Mouse (Mus musculus): ENCODE results near the gene Mtus2. TPM values are rescaled to one million over a fixed set of nuclear protein-coding genes. Genes with fewer than 3 reads are reported as not detected.

Mtus2 gene
- polyA plus RNA-seq, 1 experiment from 2014 or later = 4.1 TPM

- H3K9ac ChIP-seq (ENCODE audit: low read depth, low read length) = no peak overlapping the region
- H3K27ac ChIP-seq = no peak overlapping the region
- H3K4me3 ChIP-seq (replicated peaks; ENCODE audit: low read depth, low read length) = no peak overlapping the region
- H3K9me3 ChIP-seq (replicated peaks; ENCODE audit: low read length) = no peaks in the 10 kb centered on the region
- H3K27me3 ChIP-seq (ENCODE audit: insufficient read depth, low read length) = no peaks in the 10 kb centered on the region
- ATAC-seq (replicated peaks; ENCODE audit: low FRiP score, low read depth) = no peak
- WGBS = 70% methylated on average over 5 of the region's 5 CpGs
- H3K4me2 ChIP-seq (ENCODE audit: low read length) = no peak overlapping the region
- no peak for DNase-seq (ENCODE audit: low spot score)
- H3K4me1 ChIP-seq (replicated peaks; ENCODE audit: insufficient read depth, low read length) = peaks cover 7% of the 10 kb centered on the region; the same call in 1 of the 2 replicates
- 0 out of 2 replicates have a peak, but pooled peaks cover 3% of the 10 kb centered on the region for H3K36me3 ChIP-seq (ENCODE audit: insufficient read depth, low read length)
- TF ChIP-seq CTCF (IDR thresholded peaks at IDR 0.05; ENCODE audit: low read depth) = no peak
Observed at GRCm38 (mm10) chr5:148344374-148344773, 387.3 kb downstream of the Mtus2 start.

- H3K27me3 ChIP-seq (ENCODE audit: insufficient read depth, low read length) = no peaks in the 10 kb centered on the region
- 0 out of 2 replicates have a peak, but pooled peaks cover 3% of the 10 kb centered on the region for H3K36me3 ChIP-seq (ENCODE audit: insufficient read depth, low read length)
- H3K27ac ChIP-seq = no peak overlapping the region
- ATAC-seq (replicated peaks; ENCODE audit: low FRiP score, low read depth) = no peak
- peaks cover 7% of the 10 kb centered on the region; the same call in 1 of the 2 replicates for H3K4me1 ChIP-seq (replicated peaks; ENCODE audit: insufficient read depth, low read length)
- H3K4me2 ChIP-seq (ENCODE audit: low read length) = no peak overlapping the region
- no peak overlapping the region for H3K9ac ChIP-seq (ENCODE audit: low read depth, low read length)
- 93% methylated on average over 8 of the region's 8 CpGs for WGBS
- no peak for DNase-seq (ENCODE audit: low spot score)
- H3K9me3 ChIP-seq (replicated peaks; ENCODE audit: low read length) = no peaks in the 10 kb centered on the region
- H3K4me3 ChIP-seq (replicated peaks; ENCODE audit: low read depth, low read length) = no peak overlapping the region
- TF ChIP-seq CTCF (IDR thresholded peaks at IDR 0.05; ENCODE audit: low read depth) = peak; percentile 28; the same call in 1 of the 2 replicates
Observed at GRCm38 (mm10) chr5:148346543-148346942, 389.4 kb downstream of the Mtus2 start.

DNA sequence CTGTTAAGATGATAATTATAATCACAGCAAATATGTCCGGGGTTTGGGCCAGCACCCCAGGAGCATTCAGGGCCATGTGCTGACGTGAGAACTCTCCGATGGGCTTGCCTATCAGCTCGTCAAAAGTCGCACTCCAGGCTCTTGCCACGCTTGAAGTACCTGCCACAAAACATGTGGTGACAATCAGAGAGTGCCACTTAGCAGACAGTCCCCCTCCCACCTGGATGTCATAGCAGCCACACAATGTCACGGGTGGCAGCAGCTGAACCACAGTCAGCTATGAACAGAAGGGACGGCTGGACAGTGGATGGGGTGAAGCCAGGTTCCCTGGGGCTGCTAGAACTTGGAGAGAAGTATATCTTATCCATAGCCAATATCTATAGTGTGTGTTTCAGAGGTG, 391.0 kb downstream of the Mtus2 start:
- DNase-seq (ENCODE audit: low spot score) = no peak
- H3K27ac ChIP-seq = no peak overlapping the region
- no peak overlapping the region for H3K4me3 ChIP-seq (replicated peaks; ENCODE audit: low read depth, low read length)
- 73% methylated on average over 8 of the region's 8 CpGs for WGBS
- no peak for TF ChIP-seq CTCF (IDR thresholded peaks at IDR 0.05; ENCODE audit: low read depth)
- H3K4me2 ChIP-seq (ENCODE audit: low read length) = no peak overlapping the region
- ATAC-seq (replicated peaks; ENCODE audit: low FRiP score, low read depth) = no peak
- H3K9ac ChIP-seq (ENCODE audit: low read depth, low read length) = no peak overlapping the region
- H3K36me3 ChIP-seq (ENCODE audit: insufficient read depth, low read length) = 0 out of 2 replicates have a peak, but pooled peaks cover 3% of the 10 kb centered on the region
- no peaks in the 10 kb centered on the region for H3K27me3 ChIP-seq (ENCODE audit: insufficient read depth, low read length)
- no peaks in the 10 kb centered on the region; the same call in 1 of the 2 replicates for H3K4me1 ChIP-seq (replicated peaks; ENCODE audit: insufficient read depth, low read length)
- no peaks in the 10 kb centered on the region for H3K9me3 ChIP-seq (replicated peaks; ENCODE audit: low read length)

DNA sequence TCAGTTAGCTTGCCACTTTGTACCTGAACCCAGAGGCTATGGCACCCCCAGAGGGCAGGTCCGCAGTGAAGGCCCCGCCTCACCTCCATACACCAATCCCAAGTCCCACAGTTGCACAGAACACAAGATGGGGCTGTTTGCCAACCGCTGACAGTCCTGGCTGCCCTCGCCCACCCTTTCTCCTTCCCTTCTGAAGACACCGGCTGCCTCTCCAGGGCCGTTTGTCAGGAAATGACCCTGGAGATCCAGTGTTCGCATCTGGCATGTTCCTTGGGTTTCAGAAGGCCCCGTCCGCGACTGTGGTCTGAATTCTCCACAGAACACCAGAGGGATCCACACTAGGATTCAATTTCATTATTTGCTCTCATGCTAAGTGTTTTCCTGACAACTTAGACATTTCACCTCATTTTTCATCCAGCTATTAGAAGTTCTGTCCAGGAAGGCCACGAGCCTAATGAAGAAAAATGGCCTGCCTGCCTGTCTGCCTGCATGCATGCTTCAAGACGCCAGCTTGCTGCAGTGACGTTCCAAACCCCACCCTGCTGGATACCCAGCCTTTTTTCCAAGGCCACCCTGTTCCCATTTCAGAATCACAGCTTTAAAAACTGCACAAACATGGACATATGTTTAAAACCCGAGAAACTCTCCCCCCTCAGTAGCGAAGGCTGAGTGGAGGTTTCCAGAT, 392.3 kb downstream of the Mtus2 start:
- no peak overlapping the region for H3K4me2 ChIP-seq (ENCODE audit: low read length)
- 0 out of 2 replicates have a peak, but pooled peaks cover 3% of the 10 kb centered on the region for H3K36me3 ChIP-seq (ENCODE audit: insufficient read depth, low read length)
- no peaks in the 10 kb centered on the region; the same call in 1 of the 2 replicates for H3K4me1 ChIP-seq (replicated peaks; ENCODE audit: insufficient read depth, low read length)
- no peaks in the 10 kb centered on the region for H3K27me3 ChIP-seq (ENCODE audit: insufficient read depth, low read length)
- DNase-seq (ENCODE audit: low spot score) = peak; percentile 14
- peak; percentile 48 for TF ChIP-seq CTCF (IDR thresholded peaks at IDR 0.05; ENCODE audit: low read depth)
- H3K27ac ChIP-seq = no peak overlapping the region
- WGBS = 54% methylated on average over 15 of the region's 15 CpGs
- 0 out of 2 replicates have a peak, but pooled peaks have one; percentile 40 for ATAC-seq (replicated peaks; ENCODE audit: low FRiP score, low read depth)
- no peaks in the 10 kb centered on the region for H3K9me3 ChIP-seq (replicated peaks; ENCODE audit: low read length)
- H3K4me3 ChIP-seq (replicated peaks; ENCODE audit: low read depth, low read length) = no peak overlapping the region
- H3K9ac ChIP-seq (ENCODE audit: low read depth, low read length) = no peak overlapping the region

DNA sequence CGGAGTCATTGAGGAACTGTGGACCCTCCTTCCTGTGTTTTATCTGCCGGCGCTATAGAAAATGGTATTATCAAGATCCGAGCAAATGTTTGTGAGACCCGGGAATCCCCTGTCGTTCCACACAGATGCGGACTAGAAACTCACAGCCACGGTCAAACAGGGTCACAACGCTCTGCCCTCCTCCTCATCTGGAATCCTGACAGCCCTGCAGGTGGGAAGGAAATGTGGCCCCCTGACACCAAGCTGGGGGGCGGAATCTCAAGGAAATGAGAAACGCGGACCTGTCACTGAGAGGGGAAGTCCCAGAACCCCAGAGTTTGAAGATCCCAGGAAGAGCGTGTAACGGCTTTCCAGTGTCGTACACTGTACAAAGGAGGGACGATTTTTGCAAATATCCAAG, 396.3 kb downstream of the Mtus2 start:
- Histone ChIP-seq H3K9ac (ENCODE audit: low read depth, low read length) (no peak overlapping the region), H3K9me3 (replicated peaks; ENCODE audit: low read length) (no peaks in the 10 kb centered on the region), H3K36me3 (ENCODE audit: insufficient read depth, low read length) (no peaks in the 10 kb centered on the region), H3K27me3 (ENCODE audit: insufficient read depth, low read length) (no peaks in the 10 kb centered on the region), H3K27ac (no peak overlapping the region), H3K4me1 (replicated peaks; ENCODE audit: insufficient read depth, low read length) (no peaks in the 10 kb centered on the region; the same call in 1 of the 2 replicates), H3K4me3 (replicated peaks; ENCODE audit: low read depth, low read length) (no peak overlapping the region), H3K4me2 (ENCODE audit: low read length) (no peak overlapping the region)
- ATAC-seq (replicated peaks; ENCODE audit: low FRiP score, low read depth) = no peak
- TF ChIP-seq CTCF (IDR thresholded peaks at IDR 0.05; ENCODE audit: low read depth) = no peak
- WGBS = 53% methylated on average over 16 of the region's 16 CpGs
- DNase-seq (ENCODE audit: low spot score) = no peak

GRCm38 (mm10) chr5:148354536-148354935, 397.4 kb downstream of the Mtus2 start:
- Histone ChIP-seq H3K27ac (no peak overlapping the region), H3K9me3 (replicated peaks; ENCODE audit: low read length) (no peaks in the 10 kb centered on the region), H3K4me2 (ENCODE audit: low read length) (no peak overlapping the region), H3K9ac (ENCODE audit: low read depth, low read length) (no peak overlapping the region), H3K4me3 (replicated peaks; ENCODE audit: low read depth, low read length) (no peak overlapping the region), H3K27me3 (ENCODE audit: insufficient read depth, low read length) (no peaks in the 10 kb centered on the region), H3K4me1 (replicated peaks; ENCODE audit: insufficient read depth, low read length) (no peaks in the 10 kb centered on the region; the same call in 1 of the 2 replicates), H3K36me3 (ENCODE audit: insufficient read depth, low read length) (no peaks in the 10 kb centered on the region)
- TF ChIP-seq CTCF (IDR thresholded peaks at IDR 0.05; ENCODE audit: low read depth) = no peak
- ATAC-seq (replicated peaks; ENCODE audit: low FRiP score, low read depth) = no peak
- WGBS = 33% methylated on average over 8 of the region's 8 CpGs
- no peak for DNase-seq (ENCODE audit: low spot score)

All from kidney, postnatal 0 days (tissue).